ENCODE assay signal across 26 mouse cellular contexts in the genomic region with DNA sequence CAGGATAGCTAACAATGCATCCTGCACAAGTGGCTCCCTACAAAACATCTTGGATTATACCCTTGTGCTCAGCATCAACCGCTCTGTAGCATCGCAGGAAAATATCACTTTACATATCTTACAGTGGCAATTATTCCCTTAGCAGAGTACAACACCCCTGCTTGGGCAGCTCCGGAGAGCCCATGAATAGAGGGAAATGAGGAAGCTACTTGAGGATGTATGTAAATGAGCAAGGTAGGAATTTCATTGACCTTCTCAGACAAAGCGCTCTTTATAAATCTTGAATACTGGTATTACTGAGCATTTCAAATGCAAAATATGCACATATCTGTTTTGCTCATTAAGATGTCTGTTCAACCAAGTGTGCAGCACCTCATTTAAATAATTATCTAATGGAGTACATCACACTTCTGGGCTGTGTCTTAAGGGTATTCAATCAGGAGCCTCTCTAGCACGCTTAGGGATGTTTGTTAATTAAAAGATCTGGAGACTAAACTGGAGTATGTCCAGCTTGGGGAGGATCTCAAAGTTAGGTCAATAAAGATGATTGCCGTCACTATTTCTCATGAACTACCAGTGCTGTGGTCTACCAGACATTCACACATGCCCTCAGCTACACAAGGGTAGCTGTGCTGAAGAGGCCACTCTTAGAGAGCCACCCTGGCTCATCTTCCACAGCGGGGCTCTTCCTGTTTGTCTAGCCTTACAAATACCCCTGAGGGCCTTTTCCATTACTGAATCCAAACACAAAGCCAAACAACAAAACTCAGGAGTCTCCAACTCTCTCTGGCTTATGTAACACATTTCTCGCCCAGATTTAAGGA. TPM values are rescaled to one million over a fixed set of nuclear protein-coding genes. Genes with fewer than 3 reads are reported as not detected.
DNase-seq lines count a peak whose midpoint lies in the region; ATAC-seq and TF ChIP-seq lines count a peak whose summit lies in the region.
"Had no signal": no experiment of that assay in that cellular context is flagged by ENCODE, and none has a peak within 500 bp of the region (broad histone marks: within the 10 kb centered on the region; RNA-seq: fewer than 3 reads in every experiment).

No protein-coding gene starts in this region.

- no peaks in the 10 kb centered on the region for H3K9me3 ChIP-seq in hindbrain, embryonic 12.5 days (replicated peaks)
- H3K9me3 ChIP-seq in hindbrain, embryonic 11.5 days (ENCODE audit: control insufficient read depth, low read length): no peaks in the 10 kb centered on the region
- H3K9me3 ChIP-seq in forebrain, postnatal 0 days (ENCODE audit: low read length): no peaks in the 10 kb centered on the region
- H3K9me3 ChIP-seq: embryonic facial prominence, embryonic 13.5 days; heart, embryonic 10.5 days; limb, embryonic 12.5 days; neural tube, embryonic 13.5 days had no signal

- peak; percentile 61 for ATAC-seq in hindbrain, embryonic 12.5 days (ENCODE audit: low FRiP score)
- no peak for ATAC-seq in hindbrain, embryonic 11.5 days (ENCODE audit: low FRiP score)
- peak; percentile 38 for ATAC-seq in forebrain, postnatal 0 days
- ATAC-seq: liver, postnatal 0 days; lung, postnatal 0 days had no signal

- H3K4me3 ChIP-seq in hindbrain, embryonic 12.5 days: no peak overlapping the region
- no peak overlapping the region for H3K4me3 ChIP-seq in hindbrain, embryonic 11.5 days (ENCODE audit: low read depth, low read length)
- no peak overlapping the region for H3K4me3 ChIP-seq in forebrain, postnatal 0 days (ENCODE audit: low read depth, low read length)
- H3K4me3 ChIP-seq: embryonic facial prominence, embryonic 13.5 days; heart, embryonic 10.5 days; limb, embryonic 12.5 days; myocyte; neural tube, embryonic 13.5 days had no signal

- no peak for DNase-seq in hindbrain, embryonic 11.5 days (ENCODE audit: low spot score)
- peak; percentile 28 for DNase-seq in retina, postnatal 1 day
- no peak for DNase-seq in retina, embryonic 14.5 days (ENCODE audit: low spot score)
- DNase-seq in forebrain, postnatal 0 days: no peak
- DNase-seq in urinary bladder, adult 18-20 months (ENCODE audit: low spot score in 2 of 2): no peak
- DNase-seq in kidney, adult 11 months: no peak
- DNase-seq in ovary, adult 18-20 months (ENCODE audit: low spot score): no peak
- DNase-seq: adrenal gland, postnatal 36 days; cerebellum, adult 11-12 months; cerebellum, postnatal 14 days; heart, postnatal 4 days; kidney, adult 9 months; kidney, postnatal 36 days; liver, postnatal 0 days; right cerebral cortex, postnatal 14 days; spleen, adult 18-20 months had no signal

- no peak overlapping the region for H3K27ac ChIP-seq in hindbrain, embryonic 12.5 days
- H3K27ac ChIP-seq in hindbrain, embryonic 11.5 days (ENCODE audit: low read depth, low read length): no peak overlapping the region
- no peak overlapping the region for H3K27ac ChIP-seq in forebrain, postnatal 0 days (ENCODE audit: low read depth, low read length)
- H3K27ac ChIP-seq: embryonic facial prominence, embryonic 13.5 days; heart, embryonic 10.5 days; limb, embryonic 12.5 days; macrophage; neural tube, embryonic 13.5 days had no signal

- no peak for TF ChIP-seq CTCF in forebrain, postnatal 0 days (IDR thresholded peaks at IDR 0.05; ENCODE audit: low read depth)

- 0 out of 2 replicates have a peak, but pooled peaks cover 2% of the 10 kb centered on the region for H3K4me1 ChIP-seq in hindbrain, embryonic 12.5 days
- H3K4me1 ChIP-seq in hindbrain, embryonic 11.5 days (replicated peaks; ENCODE audit: control insufficient read depth, insufficient read depth, low read length): no peaks in the 10 kb centered on the region
- H3K4me1 ChIP-seq in forebrain, postnatal 0 days (ENCODE audit: insufficient read depth): no peaks in the 10 kb centered on the region
- H3K4me1 ChIP-seq: embryonic facial prominence, embryonic 13.5 days; heart, embryonic 10.5 days; limb, embryonic 12.5 days; neural tube, embryonic 13.5 days had no signal

- 66% methylated on average over 8 of the region's 8 CpGs for WGBS in hindbrain, embryonic 12.5 days
- 69% methylated on average over 8 of the region's 8 CpGs for WGBS in hindbrain, embryonic 11.5 days
- WGBS in forebrain, postnatal 0 days: 38% methylated on average over 8 of the region's 8 CpGs

- H3K9ac ChIP-seq in hindbrain, embryonic 12.5 days: no peak overlapping the region
- H3K9ac ChIP-seq in hindbrain, embryonic 11.5 days (ENCODE audit: low read depth, low read length): no peak overlapping the region
- H3K9ac ChIP-seq in forebrain, postnatal 0 days: no peak overlapping the region
- H3K9ac ChIP-seq: embryonic facial prominence, embryonic 13.5 days; limb, embryonic 12.5 days; liver, postnatal 0 days; neural tube, embryonic 13.5 days had no signal

- no peak overlapping the region for H3K4me2 ChIP-seq in hindbrain, embryonic 12.5 days (replicated peaks)
- H3K4me2 ChIP-seq in hindbrain, embryonic 11.5 days (replicated peaks; ENCODE audit: low read depth, low read length): no peak overlapping the region
- H3K4me2 ChIP-seq in forebrain, postnatal 0 days (ENCODE audit: low read depth): no peak overlapping the region
- H3K4me2 ChIP-seq: embryonic facial prominence, embryonic 13.5 days; limb, embryonic 12.5 days; liver, embryonic 11.5 days; neural tube, embryonic 13.5 days had no signal

- no peaks in the 10 kb centered on the region for H3K27me3 ChIP-seq in hindbrain, embryonic 12.5 days
- H3K27me3 ChIP-seq in hindbrain, embryonic 11.5 days (ENCODE audit: control insufficient read depth, insufficient read depth, low read length): no peaks in the 10 kb centered on the region
- no peaks in the 10 kb centered on the region for H3K27me3 ChIP-seq in forebrain, postnatal 0 days (ENCODE audit: insufficient read depth, low read length)
- H3K27me3 ChIP-seq: embryonic facial prominence, embryonic 13.5 days; limb, embryonic 12.5 days; neural tube, embryonic 13.5 days had no signal

- no peaks in the 10 kb centered on the region for H3K36me3 ChIP-seq in hindbrain, embryonic 12.5 days
- no peaks in the 10 kb centered on the region for H3K36me3 ChIP-seq in hindbrain, embryonic 11.5 days (ENCODE audit: control insufficient read depth, insufficient read depth, low read length)
- no peaks in the 10 kb centered on the region for H3K36me3 ChIP-seq in forebrain, postnatal 0 days (ENCODE audit: insufficient read depth)
- H3K36me3 ChIP-seq: embryonic facial prominence, embryonic 13.5 days; heart, embryonic 10.5 days; limb, embryonic 12.5 days; neural tube, embryonic 13.5 days had no signal

RNA-seq across cellular contexts. Expression of gene Slc35d3, which starts 15.2 kb away (rescaled TPM):
- 0.79 and 0.93 TPM in 2 replicates for polyA plus RNA-seq in hindbrain, embryonic 12.5 days (2016; fragmentation: Nextera tagmentation; extraction: Ambion mirVana)
- polyA plus RNA-seq in hindbrain, embryonic 11.5 days (2014; fragmentation: Nextera tagmentation; extraction: Ambion mirVana): 0.60 and 0.77 TPM in 2 replicates
- 1.5 and 2.5 TPM in 2 replicates for total RNA-seq in forebrain, postnatal 0 days (2014; rRNA removed)
- 1.8 and 2.2 TPM in 2 replicates for polyA plus RNA-seq in forebrain, postnatal 0 days (2015; fragmentation: Nextera tagmentation; extraction: Ambion mirVana)
- total RNA-seq: gastrocnemius, adult 8-10 months had no signal
- polyA plus RNA-seq: myocyte had no signal
